Mouse (Mus musculus) olfactory bulb, adult 2 months (tissue): ENCODE results near the gene 4930412O13Rik.

Experiments used
- CTCF ChIP-seq: fragments of 200-500 bp; IDR thresholded peaks from 2 replicates; pipeline ENCODE4 v1.5.1; 2012; ENCODE audit warnings: low read depth, mild to moderate bottlenecking, low read length, moderate library complexity; ENCODE audit not compliant: insufficient read depth
- POLR2A ChIP-seq: fragments of 200-500 bp; IDR thresholded peaks from 2 replicates; pipeline ENCODE4 v1.6.1; 2012; ENCODE audit warnings: mild to moderate bottlenecking, low read depth, low read length, moderate library complexity; ENCODE audit not compliant: insufficient read depth

GRCm38 (mm10) chr2:9896097-9896770, 15.2 kb downstream of the 4930412O13Rik start:
- no peak for TF ChIP-seq POLR2A
- no peak for TF ChIP-seq CTCF
